ENCODE assay signal across 17 mouse cellular contexts in genomic region chr5:105849222-105849621, GRCm38 (mm10). TPM values are rescaled to one million over a fixed set of nuclear protein-coding genes. Genes with fewer than 3 reads are reported as not detected.
DNase-seq lines count a peak whose midpoint lies in the region; ATAC-seq and TF ChIP-seq lines count a peak whose summit lies in the region.
"Had no signal": no experiment of that assay in that cellular context is flagged by ENCODE, and none has a peak within 500 bp of the region (broad histone marks: within the 10 kb centered on the region; RNA-seq: fewer than 3 reads in every experiment).

No protein-coding gene starts in this region.

- WGBS in lung, embryonic 14.5 days: 66% methylated on average over 4 of the region's 4 CpGs

- H3K4me2 ChIP-seq in lung, embryonic 14.5 days: no peak overlapping the region
- H3K4me2 ChIP-seq: forebrain, embryonic 15.5 days; hindbrain, embryonic 15.5 days; limb, embryonic 13.5 days; neural tube, embryonic 15.5 days had no signal

- peak; percentile 47; the same call in 1 of the 2 replicates for ATAC-seq in lung, embryonic 14.5 days (ENCODE audit: insufficient read depth)
- peak; percentile 87 for ATAC-seq in CD4-positive, CD25-positive, alpha-beta regulatory T cell, adult 4 months
- ATAC-seq in common myeloid progenitor, adult 5-6 weeks (replicated peaks; ENCODE audit: low read depth, poor library complexity, severe bottlenecking): peak; percentile 45
- ATAC-seq: forebrain, embryonic 15.5 days had no signal

- no peaks in the 10 kb centered on the region for H3K27me3 ChIP-seq in lung, embryonic 14.5 days (ENCODE audit: insufficient read depth, low read length)
- H3K27me3 ChIP-seq: forebrain, embryonic 15.5 days; hindbrain, embryonic 15.5 days; limb, embryonic 13.5 days; neural tube, embryonic 15.5 days had no signal

- H3K36me3 ChIP-seq in lung, embryonic 14.5 days (ENCODE audit: insufficient read depth): no peaks in the 10 kb centered on the region
- H3K36me3 ChIP-seq: forebrain, embryonic 15.5 days; hindbrain, embryonic 15.5 days; limb, embryonic 13.5 days; midbrain, embryonic 10.5 days; neural tube, embryonic 15.5 days had no signal

- H3K27ac ChIP-seq in lung, embryonic 14.5 days (ENCODE audit: low read depth): no peak overlapping the region
- H3K27ac ChIP-seq: forebrain, embryonic 15.5 days; hindbrain, embryonic 15.5 days; left cerebral cortex, adult 2 months; limb, embryonic 13.5 days; midbrain, embryonic 10.5 days; neural tube, embryonic 15.5 days; stomach, postnatal 0 days had no signal

- DNase-seq in lung, embryonic 14.5 days: no peak
- DNase-seq in lung, postnatal 4 days: no peak
- DNase-seq in thymus, postnatal 0 days (ENCODE audit: low spot score): peak; percentile 81
- DNase-seq in right cerebral cortex, postnatal 25 days: no peak
- no peak for DNase-seq in kidney, adult 11 months
- DNase-seq in embryo, embryonic 9.5 days (ENCODE audit: extremely low spot score): no peak
- DNase-seq: cerebellum, adult 18-20 months; kidney, adult 8-10 months had no signal

- H3K9ac ChIP-seq in lung, embryonic 14.5 days: no peak overlapping the region
- H3K9ac ChIP-seq: forebrain, embryonic 15.5 days; hindbrain, embryonic 15.5 days; limb, embryonic 13.5 days; neural tube, embryonic 15.5 days had no signal

- H3K4me3 ChIP-seq in lung, embryonic 14.5 days (ENCODE audit: low read depth, low read length): no peak overlapping the region
- H3K4me3 ChIP-seq: forebrain, embryonic 15.5 days; hindbrain, embryonic 15.5 days; left cerebral cortex, adult 2 months; limb, embryonic 13.5 days; midbrain, embryonic 10.5 days; neural tube, embryonic 15.5 days had no signal

- H3K9me3 ChIP-seq in lung, embryonic 14.5 days (ENCODE audit: low read depth, low read length): no peaks in the 10 kb centered on the region
- H3K9me3 ChIP-seq: forebrain, embryonic 15.5 days; hindbrain, embryonic 15.5 days; limb, embryonic 13.5 days; midbrain, embryonic 10.5 days; neural tube, embryonic 15.5 days had no signal

- TF ChIP-seq CTCF in lung, embryonic 14.5 days (IDR thresholded peaks at IDR 0.05; ENCODE audit: low read depth): no peak

- H3K4me1 ChIP-seq in lung, embryonic 14.5 days (ENCODE audit: insufficient read depth): peaks cover 11% of the 10 kb centered on the region
- H3K4me1 ChIP-seq: hindbrain, embryonic 15.5 days; midbrain, embryonic 10.5 days had no signal

RNA-seq across cellular contexts. Expression of gene Zfp326, which starts 27.1 kb away (rescaled TPM):
- 43.4 and 45.8 TPM in 2 replicates for polyA plus RNA-seq in lung, embryonic 14.5 days (2014; fragmentation: Nextera tagmentation; extraction: Ambion mirVana)
- 10 to 100 TPM; 12.9 to 19.7 TPM for polyA plus RNA-seq in CD4-positive, CD25-positive, alpha-beta regulatory T cell, adult 4 months (2017; shearing (Covaris generic))
- 73.7 and 102 TPM in 2 replicates for total RNA-seq in common myeloid progenitor, adult 5-6 weeks (2017)
- polyA plus RNA-seq in thymus, postnatal 0 days (2015; fragmentation: Nextera tagmentation; extraction: Ambion mirVana): 23.9 and 34.2 TPM in 2 replicates
